Mouse (Mus musculus) neural tube, embryonic 14.5 days (tissue): ENCODE data around the gene Tysnd1. TPM values are rescaled to one million over a fixed set of nuclear protein-coding genes. Genes with fewer than 3 reads are reported as not detected.

ENCODE experiments used
- ATAC-seq: fragments of 200-750 bp; cut with Nextera tagmentation; 2 replicates; pipeline ENCODE4 v1.8.0; 2017; ENCODE audit warnings: low read depth, mild to moderate bottlenecking, moderate TSS enrichment, moderate library complexity
- H3K27ac ChIP-seq: fragments of 300-500 bp; sonication (generic); 2 replicates; pipeline ENCODE4 v1.5.1; 2014; ENCODE audit warnings: low read depth, mild to moderate bottlenecking, control low read depth, low read length, moderate library complexity, mixed read lengths
- H3K27me3 ChIP-seq: fragments of 300-500 bp; sonication (generic); 2 replicates; pipeline ENCODE4 v1.6.1; 2014; ENCODE audit warnings: low read length; ENCODE audit not compliant: control insufficient read depth, insufficient read depth
- H3K36me3 ChIP-seq: fragments of 300-500 bp; sonication (generic); 2 replicates; pipeline ENCODE4 v1.6.1; 2014; ENCODE audit warnings: low read length, mixed read lengths; ENCODE audit not compliant: control insufficient read depth, insufficient read depth
- H3K4me1 ChIP-seq: fragments of 300-500 bp; sonication (generic); 2 replicates; pipeline ENCODE4 v1.6.1; 2014; ENCODE audit warnings: low read length; ENCODE audit not compliant: control insufficient read depth, insufficient read depth
- H3K4me2 ChIP-seq: fragments of 300-500 bp; sonication (generic); 2 replicates; pipeline ENCODE4 v1.6.1; 2014; ENCODE audit warnings: mild to moderate bottlenecking, low read depth, low read length, control low read depth
- H3K4me3 ChIP-seq: fragments of 300-500 bp; sonication (generic); 2 replicates; pipeline ENCODE4 v1.5.1; 2014; ENCODE audit warnings: low read depth, low read length, control low read depth, mixed read lengths
- H3K9ac ChIP-seq: fragments of 300-500 bp; sonication (generic); replicated peaks from 2 replicates; pipeline ENCODE4 v1.6.1; 2014; ENCODE audit warnings: low read depth, mild to moderate bottlenecking, control low read depth, low read length, mixed read lengths
- H3K9me3 ChIP-seq: fragments of 300-500 bp; sonication (generic); 2 replicates; pipeline ENCODE4 v1.6.1; 2016; ENCODE audit warnings: low read length; ENCODE audit not compliant: control insufficient read depth
- WGBS: fragments of 180-500 bp; shearing (Covaris S2); extraction: QIAGEN DNeasy Blood & Tissue Kit; methylation state at CpG from one replicate; pipeline ENCODE4 v1.1.7; 2014; 5-methylcytosine and 5-hydroxymethylcytosine counted together
- polyA plus RNA-seq: library from polyadenylated mRNA; unstranded; fragments of >200 nt; fragmentation: Nextera tagmentation; extraction: Ambion mirVana; gene quantifications from 2 replicates; pipeline ENCODE4 v1.2.1, GENCODE M21; 2014

Gene Tysnd1
- polyA plus RNA-seq, 1 experiment from 2014 or later: 26.7 TPM

GRCm38 (mm10) chr10:61741873-61742272 lies 46.6 kb downstream of the Tysnd1 start:
- no peak overlapping the region for H3K9ac ChIP-seq
- H3K4me2 ChIP-seq: no peak overlapping the region
- no peaks in the 10 kb centered on the region for H3K4me1 ChIP-seq
- 85% methylated on average over 4 of the region's 4 CpGs for WGBS
- no peaks in the 10 kb centered on the region for H3K27me3 ChIP-seq
- H3K9me3 ChIP-seq: no peaks in the 10 kb centered on the region
- H3K27ac ChIP-seq: no peak overlapping the region
- H3K36me3 ChIP-seq: peaks cover 74% of the 10 kb centered on the region
- ATAC-seq: no peak
- no peak overlapping the region for H3K4me3 ChIP-seq

- no peak overlapping the region for H3K4me2 ChIP-seq
- H3K4me1 ChIP-seq: no peaks in the 10 kb centered on the region
- H3K9ac ChIP-seq: no peak overlapping the region
- no peak overlapping the region for H3K27ac ChIP-seq
- no peaks in the 10 kb centered on the region for H3K27me3 ChIP-seq
- H3K4me3 ChIP-seq: no peak overlapping the region
- peaks cover 78% of the 10 kb centered on the region for H3K36me3 ChIP-seq
- no peaks in the 10 kb centered on the region for H3K9me3 ChIP-seq
- ATAC-seq: no peak
- 96% methylated on average over 8 of the region's 8 CpGs for WGBS
Observed at GRCm38 (mm10) chr10:61742336-61742735, 47.0 kb downstream of the Tysnd1 start.

GRCm38 (mm10) chr10:61745133-61745532 lies 49.8 kb downstream of the Tysnd1 start:
- no peaks in the 10 kb centered on the region for H3K27me3 ChIP-seq
- no peak overlapping the region for H3K4me2 ChIP-seq
- no peaks in the 10 kb centered on the region for H3K4me1 ChIP-seq
- H3K4me3 ChIP-seq: no peak overlapping the region
- ATAC-seq: no peak
- H3K9me3 ChIP-seq: no peaks in the 10 kb centered on the region
- no peak overlapping the region for H3K27ac ChIP-seq
- H3K9ac ChIP-seq: no peak overlapping the region
- H3K36me3 ChIP-seq: peaks cover 77% of the 10 kb centered on the region
- 90% methylated on average over 4 of the region's 4 CpGs for WGBS

DNA sequence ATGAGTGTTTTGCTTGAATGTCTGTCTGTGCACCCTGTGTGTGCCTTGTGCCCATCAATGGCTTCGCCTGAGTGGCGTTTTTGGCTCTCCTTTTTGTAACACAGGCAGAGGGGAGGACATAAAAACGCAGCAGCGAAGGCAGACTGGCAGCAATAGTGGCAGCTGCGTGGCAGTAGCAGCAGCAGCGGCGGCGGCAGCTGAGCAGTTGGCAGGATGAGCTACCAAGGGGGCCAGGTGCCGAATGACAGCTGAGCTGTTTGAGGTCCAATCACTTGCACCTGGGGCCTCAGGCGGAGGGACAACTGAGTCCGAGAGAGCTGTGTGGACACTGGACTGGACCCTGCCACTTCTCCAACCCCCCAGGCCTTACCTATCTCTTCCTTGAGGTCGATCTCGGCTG lies 52.0 kb downstream of the Tysnd1 start:
- no peak overlapping the region for H3K9ac ChIP-seq
- ATAC-seq: peak; percentile 48; the same call in 1 of the 2 replicates
- H3K4me2 ChIP-seq: no peak overlapping the region
- peaks cover 72% of the 10 kb centered on the region for H3K36me3 ChIP-seq
- no peaks in the 10 kb centered on the region for H3K9me3 ChIP-seq
- no peaks in the 10 kb centered on the region for H3K4me1 ChIP-seq
- H3K27ac ChIP-seq: no peak overlapping the region
- no peak overlapping the region for H3K4me3 ChIP-seq
- H3K27me3 ChIP-seq: no peaks in the 10 kb centered on the region
- 78% methylated on average over 13 of the region's 13 CpGs for WGBS

DNA sequence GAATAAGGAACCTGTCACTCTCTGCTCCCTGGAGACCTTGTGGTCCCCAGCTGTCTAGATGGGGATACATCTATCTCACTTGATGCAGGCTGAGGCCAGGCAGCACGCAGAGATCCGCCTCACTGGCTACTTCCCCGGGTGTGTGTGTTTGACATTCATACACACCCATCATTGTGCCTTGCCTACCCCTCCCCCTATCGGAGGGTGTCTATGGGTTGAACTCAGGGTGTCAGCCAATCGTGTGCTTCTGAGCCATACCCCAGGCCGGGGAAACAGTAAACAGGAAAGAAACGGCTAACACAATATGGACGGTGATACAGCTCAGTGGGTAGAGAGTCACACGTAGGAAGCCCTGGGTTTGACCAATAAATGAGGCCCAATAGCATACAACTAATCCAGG lies 54.7 kb downstream of the Tysnd1 start:
- no peaks in the 10 kb centered on the region for H3K9me3 ChIP-seq
- 79% methylated on average over 9 of the region's 9 CpGs for WGBS
- peaks cover 81% of the 10 kb centered on the region for H3K36me3 ChIP-seq
- no peaks in the 10 kb centered on the region for H3K27me3 ChIP-seq
- H3K27ac ChIP-seq: no peak overlapping the region
- no peak overlapping the region for H3K9ac ChIP-seq
- H3K4me3 ChIP-seq: no peak overlapping the region
- ATAC-seq: no peak
- H3K4me1 ChIP-seq: no peaks in the 10 kb centered on the region
- H3K4me2 ChIP-seq: no peak overlapping the region

DNA sequence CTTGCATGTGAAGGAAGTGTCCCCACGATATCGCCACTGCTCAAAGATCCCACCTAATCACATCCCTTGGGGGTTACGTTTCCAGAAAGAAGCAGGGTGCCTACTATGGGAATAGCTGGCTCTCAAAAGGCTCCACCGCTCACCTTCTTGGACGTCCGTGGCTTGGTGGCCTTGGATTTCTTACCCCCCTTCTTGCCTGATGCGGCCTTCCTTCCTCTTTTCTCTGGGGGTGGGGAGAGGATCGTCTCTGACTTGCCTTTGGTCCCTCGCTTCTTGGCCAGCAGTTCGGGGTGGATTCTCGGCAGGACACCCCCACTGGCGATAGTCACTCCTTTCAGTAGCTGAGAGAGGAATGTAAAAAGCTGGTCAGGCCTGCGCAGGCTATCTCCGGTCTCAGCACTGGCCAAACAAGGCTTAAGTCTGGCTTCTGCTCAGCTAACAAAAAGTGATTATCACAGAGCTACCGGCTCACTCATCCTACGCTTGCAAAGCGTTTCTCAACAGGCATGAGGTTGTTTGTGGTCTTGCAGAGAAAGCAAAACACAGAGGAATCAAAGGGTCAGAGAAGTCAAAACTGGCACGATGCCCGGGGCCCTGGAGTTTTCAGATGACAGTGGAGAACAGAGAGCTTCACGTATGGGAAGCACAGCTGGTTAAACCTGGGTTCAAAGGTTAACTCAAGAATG lies 56.4 kb downstream of the Tysnd1 start:
- no peaks in the 10 kb centered on the region for H3K9me3 ChIP-seq
- no peak for ATAC-seq
- H3K36me3 ChIP-seq: peaks cover 75% of the 10 kb centered on the region
- 89% methylated on average over 20 of the region's 20 CpGs for WGBS
- H3K4me2 ChIP-seq: no peak overlapping the region
- H3K4me1 ChIP-seq: no peaks in the 10 kb centered on the region
- no peak overlapping the region for H3K9ac ChIP-seq
- H3K27ac ChIP-seq: no peak overlapping the region
- no peak overlapping the region for H3K4me3 ChIP-seq
- no peaks in the 10 kb centered on the region for H3K27me3 ChIP-seq

Other genes with a start within 250 kb of the Tysnd1 start
- gene Eif4ebp2, start 242.9 kb upstream of the Tysnd1 start, polyA plus RNA-seq: 33.7 and 40.0 TPM in 2 replicates
- 14.8 and 15.4 TPM in 2 replicates for gene Lrrc20, start 219.7 kb upstream of the Tysnd1 start, polyA plus RNA-seq
- gene Npffr1, start 100.0 kb upstream of the Tysnd1 start, polyA plus RNA-seq: 0.36 and 0.67 TPM in 2 replicates
- gene Ppa1, start 47.0 kb upstream of the Tysnd1 start, polyA plus RNA-seq: 196 and 198 TPM in 2 replicates
- gene Sar1a, start 15.2 kb upstream of the Tysnd1 start, polyA plus RNA-seq: 185 and 218 TPM in 2 replicates
- 12.8 and 13.0 TPM in 2 replicates for gene Aifm2, start 19.7 kb downstream of the Tysnd1 start, polyA plus RNA-seq
- 203 and 238 TPM in 2 replicates for gene H2afy2, start 88.6 kb downstream of the Tysnd1 start, polyA plus RNA-seq